Mouse (Mus musculus): ENCODE results near the gene Tlcd2. TPM values are rescaled to one million over a fixed set of nuclear protein-coding genes. Genes with fewer than 3 reads are reported as not detected.
A peak's percentile ranks its signal among the peaks of the same experiment; 100 is the strongest.
"Not testable (repeated sequence)": the region's sequence is repeated elsewhere in the genome, so short reads cannot be mapped to it uniquely, and the experiment has no call there.

Tlcd2 gene
- polyA plus RNA-seq, 1 experiment from 2014 or later = 11.4 TPM

- no peak overlapping the region for H3K27ac ChIP-seq (replicated peaks)
- 68% methylated on average over 8 of the region's 8 CpGs for WGBS
- H3K4me3 ChIP-seq = 0 out of 2 replicates have a peak overlapping the region, but pooled peaks have one; percentile 5
- H3K36me3 ChIP-seq = peaks cover 58% of the 10 kb centered on the region
- peaks cover 35% of the 10 kb centered on the region for H3K4me1 ChIP-seq
- peak overlapping the region; percentile 34 for H3K4me2 ChIP-seq
- no peaks in the 10 kb centered on the region for H3K27me3 ChIP-seq (replicated peaks)
- peak overlapping the region; percentile 61; the same call in 1 of the 2 replicates for H3K9ac ChIP-seq
- no peaks in the 10 kb centered on the region for H3K9me3 ChIP-seq
- no peak for ATAC-seq (ENCODE audit: extremely low read depth, insufficient number of reproducible peaks, low FRiP score, low TSS enrichment)
Observed at GRCm38 (mm10) chr11:75450304-75450908, 11.1 kb upstream of the Tlcd2 start.

GRCm38 (mm10) chr11:75450936-75451335 is 10.6 kb upstream of the Tlcd2 start:
- H3K36me3 ChIP-seq = peaks cover 53% of the 10 kb centered on the region
- 0 out of 2 replicates have a peak overlapping the region, but pooled peaks have one; percentile 5 for H3K4me3 ChIP-seq
- H3K4me1 ChIP-seq = peaks cover 35% of the 10 kb centered on the region
- H3K9ac ChIP-seq = peak overlapping the region; percentile 61
- no peak for ATAC-seq (ENCODE audit: extremely low read depth, insufficient number of reproducible peaks, low FRiP score, low TSS enrichment)
- peak overlapping the region; percentile 34 for H3K4me2 ChIP-seq
- H3K27me3 ChIP-seq (replicated peaks) = no peaks in the 10 kb centered on the region
- H3K27ac ChIP-seq (replicated peaks) = no peak overlapping the region
- WGBS = 75% methylated on average over 15 of the region's 15 CpGs
- H3K9me3 ChIP-seq = no peaks in the 10 kb centered on the region

- WGBS = 86% methylated on average over 8 of the region's 8 CpGs
- no peak for ATAC-seq (ENCODE audit: extremely low read depth, insufficient number of reproducible peaks, low FRiP score, low TSS enrichment)
Observed at GRCm38 (mm10) chr11:75452081-75452480, 9.4 kb upstream of the Tlcd2 start.

GRCm38 (mm10) chr11:75452812-75453557 is 8.5 kb upstream of the Tlcd2 start:
- Histone ChIP-seq H3K36me3 (peaks cover 33% of the 10 kb centered on the region), H3K4me1 (peaks cover 35% of the 10 kb centered on the region), H3K4me3 (peak overlapping the region; percentile 65; the same call in 1 of the 2 replicates), H3K27ac (replicated peaks) (no peak overlapping the region), H3K9me3 (no peaks in the 10 kb centered on the region), H3K4me2 (peak overlapping the region; percentile 100), H3K27me3 (replicated peaks) (no peaks in the 10 kb centered on the region), H3K9ac (peak overlapping the region; percentile 88; the same call in 1 of the 2 replicates)
- WGBS = 88% methylated on average over 31 of the region's 31 CpGs
- no peak for ATAC-seq (ENCODE audit: extremely low read depth, insufficient number of reproducible peaks, low FRiP score, low TSS enrichment)

More at GRCm38 (mm10) chr11:75452081-75452480, 9.4 kb upstream of the Tlcd2 start:
- Histone ChIP-seq H3K36me3 (peaks cover 42% of the 10 kb centered on the region), H3K4me1 (peaks cover 35% of the 10 kb centered on the region), H3K4me3 (no peak overlapping the region), H3K9ac (no peak overlapping the region), H3K27ac (replicated peaks) (no peak overlapping the region), H3K9me3 (no peaks in the 10 kb centered on the region), H3K4me2 (no peak overlapping the region), H3K27me3 (replicated peaks) (no peaks in the 10 kb centered on the region)

- peaks cover 41% of the 10 kb centered on the region for H3K4me1 ChIP-seq
- no peaks in the 10 kb centered on the region for H3K9me3 ChIP-seq
- H3K27me3 ChIP-seq (replicated peaks) = no peaks in the 10 kb centered on the region
- peak; percentile 90 for ATAC-seq (ENCODE audit: extremely low read depth, insufficient number of reproducible peaks, low FRiP score, low TSS enrichment)
- peak within 1 kb of the TSS; percentile 88 for H3K9ac ChIP-seq
- 2% methylated on average over 56 of the region's 56 CpGs for WGBS
- peak within 1 kb of the TSS; percentile 80 for H3K27ac ChIP-seq (replicated peaks)
- H3K4me3 ChIP-seq = peak within 1 kb of the TSS; percentile 65
- peaks cover 20% of the 10 kb centered on the region for H3K36me3 ChIP-seq
- peak within 1 kb of the TSS; percentile 100 for H3K4me2 ChIP-seq
Observed at GRCm38 (mm10) chr11:75453991-75454930, 7.3 kb upstream of the Tlcd2 start, which contains the start of gene Wdr81. TSS of gene Wdr81 (minus strand) at chr11:75454717.

GRCm38 (mm10) chr11:75455041-75455736 is 6.3 kb upstream of the Tlcd2 start:
- H3K4me1 ChIP-seq = peaks cover 45% of the 10 kb centered on the region
- no peaks in the 10 kb centered on the region for H3K9me3 ChIP-seq
- no peaks in the 10 kb centered on the region for H3K27me3 ChIP-seq (replicated peaks)
- peak overlapping the region; percentile 80 for H3K27ac ChIP-seq (replicated peaks)
- peak overlapping the region; percentile 100 for H3K4me2 ChIP-seq
- no peak for ATAC-seq (ENCODE audit: extremely low read depth, insufficient number of reproducible peaks, low FRiP score, low TSS enrichment)
- 73% methylated on average over 10 of the region's 10 CpGs for WGBS
- peak overlapping the region; percentile 88 for H3K9ac ChIP-seq
- H3K36me3 ChIP-seq = peaks cover 15% of the 10 kb centered on the region; the same call in 1 of the 2 replicates
- peak overlapping the region; percentile 65 for H3K4me3 ChIP-seq

- WGBS = 87% methylated on average over 2 of the region's 2 CpGs
- H3K27me3 ChIP-seq (replicated peaks); H3K9me3 ChIP-seq; H3K9ac ChIP-seq; ATAC-seq (ENCODE audit: extremely low read depth, insufficient number of reproducible peaks, low FRiP score, low TSS enrichment); H3K4me3 ChIP-seq; H3K27ac ChIP-seq (replicated peaks); H3K4me2 ChIP-seq: not testable (repeated sequence)
- H3K4me1 ChIP-seq = peaks cover 39% of the 10 kb centered on the region
- H3K36me3 ChIP-seq = peaks cover 11% of the 10 kb centered on the region; the same call in 1 of the 2 replicates
Observed at GRCm38 (mm10) chr11:75455971-75456370, 5.5 kb upstream of the Tlcd2 start.

- 81% methylated on average over 7 of the region's 7 CpGs for WGBS
- no peak overlapping the region for H3K4me2 ChIP-seq
- no peaks in the 10 kb centered on the region for H3K9me3 ChIP-seq
- ATAC-seq (ENCODE audit: extremely low read depth, insufficient number of reproducible peaks, low FRiP score, low TSS enrichment) = no peak
- H3K27ac ChIP-seq (replicated peaks) = no peak overlapping the region
- H3K36me3 ChIP-seq = peaks cover 6% of the 10 kb centered on the region; the same call in 1 of the 2 replicates
- peaks cover 35% of the 10 kb centered on the region for H3K4me1 ChIP-seq
- no peak overlapping the region for H3K4me3 ChIP-seq
- no peaks in the 10 kb centered on the region for H3K27me3 ChIP-seq (replicated peaks)
- H3K9ac ChIP-seq = no peak overlapping the region
Observed at GRCm38 (mm10) chr11:75456440-75456871, 5.1 kb upstream of the Tlcd2 start.

- ATAC-seq (ENCODE audit: extremely low read depth, insufficient number of reproducible peaks, low FRiP score, low TSS enrichment) = no peak
- H3K27ac ChIP-seq (replicated peaks) = 0 out of 2 replicates have a peak overlapping the region, but pooled peaks have one; percentile 99
- H3K36me3 ChIP-seq = no peaks in the 10 kb centered on the region
- no peaks in the 10 kb centered on the region for H3K27me3 ChIP-seq (replicated peaks)
- H3K9me3 ChIP-seq = no peaks in the 10 kb centered on the region
- peaks cover 44% of the 10 kb centered on the region for H3K4me1 ChIP-seq
- no peak overlapping the region for H3K4me3 ChIP-seq
- peak overlapping the region; percentile 12; the same call in 1 of the 2 replicates for H3K4me2 ChIP-seq
- 8% methylated on average over 3 of the region's 3 CpGs for WGBS
- no peak overlapping the region for H3K9ac ChIP-seq
Observed at GRCm38 (mm10) chr11:75458169-75458568, 3.3 kb upstream of the Tlcd2 start.

GRCm38 (mm10) chr11:75458628-75459041 is 2.9 kb upstream of the Tlcd2 start:
- Histone ChIP-seq H3K9ac (0 out of 2 replicates have a peak overlapping the region, but pooled peaks have one; percentile 24), H3K36me3 (peaks cover 3% of the 10 kb centered on the region), H3K27ac (replicated peaks) (0 out of 2 replicates have a peak overlapping the region, but pooled peaks have one; percentile 99), H3K9me3 (no peaks in the 10 kb centered on the region), H3K4me2 (no peak overlapping the region), H3K4me3 (no peak overlapping the region), H3K27me3 (replicated peaks) (no peaks in the 10 kb centered on the region), H3K4me1 (peaks cover 44% of the 10 kb centered on the region)
- 67% methylated on average over 8 of the region's 8 CpGs for WGBS
- ATAC-seq (ENCODE audit: extremely low read depth, insufficient number of reproducible peaks, low FRiP score, low TSS enrichment) = no peak
